Mouse (Mus musculus) frontal cortex, adult 2 months (tissue): ENCODE measurements around the gene Ggact. TPM values are rescaled to one million over a fixed set of nuclear protein-coding genes. Genes with fewer than 3 reads are reported as not detected.

ENCODE experiments used
- DNase-seq, 2 experiments: peaks; one replicate each; pipeline ENCODE4 v3.0.0; 2022; ENCODE audit warnings: low spot score in 1 of 2; ENCODE audit errors: extremely low spot score in 1 of 2
- polyA plus RNA-seq: library from polyadenylated mRNA; depleted of rRNA; stranded (reverse); fragments of >200 nt; gene quantifications from 2 replicates; pipeline ENCODE4 v1.2.3, GENCODE M21; 2012; rRNA removed

The Ggact gene
- polyA plus RNA-seq = 53.7 and 58.8 TPM in 2 replicates

DNA sequence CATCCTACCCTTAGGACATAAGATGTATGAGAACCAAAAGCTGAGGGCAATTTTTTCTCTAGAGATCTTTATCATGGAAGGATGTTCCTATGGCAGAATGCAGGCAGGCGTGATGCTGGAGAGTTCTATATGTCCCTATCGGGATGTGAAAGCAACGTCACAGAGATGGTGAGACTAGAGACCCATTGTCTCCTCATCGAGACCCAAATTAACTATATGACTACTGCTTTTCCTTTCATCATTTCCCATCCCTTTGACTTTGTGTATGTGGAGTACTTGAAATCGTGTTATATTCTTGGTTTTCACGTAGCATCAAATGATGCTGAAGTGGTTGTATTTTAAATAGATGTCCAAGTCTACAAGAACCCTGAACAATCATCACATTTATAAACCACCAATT lies at the start of gene Ggact:
Gene Ggact (minus strand): TSS at position 101 of the 400 bp plus-strand sequence.
- DNase-seq = no peak

DNA sequence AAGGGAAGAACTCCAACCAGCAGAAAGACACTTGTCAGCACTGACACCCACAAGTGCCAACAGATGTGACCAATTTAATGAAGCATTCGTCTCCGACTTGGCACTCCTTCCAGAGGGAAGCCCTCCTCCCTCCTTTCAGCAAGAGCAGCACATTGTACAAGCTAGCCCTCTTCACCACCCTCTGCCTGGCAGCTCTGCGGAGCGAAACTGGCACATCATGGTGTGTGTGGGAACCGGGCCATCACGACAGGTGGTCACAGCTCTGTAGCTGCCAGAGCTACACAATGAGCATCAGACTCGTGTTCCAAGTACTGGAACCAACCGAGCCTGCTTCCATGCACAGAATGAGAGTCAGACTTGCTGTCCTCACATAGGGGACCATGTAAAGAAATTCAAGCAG lies 44.4 kb upstream of the Ggact start:
- DNase-seq = peak; percentile 84 to 90

DNA sequence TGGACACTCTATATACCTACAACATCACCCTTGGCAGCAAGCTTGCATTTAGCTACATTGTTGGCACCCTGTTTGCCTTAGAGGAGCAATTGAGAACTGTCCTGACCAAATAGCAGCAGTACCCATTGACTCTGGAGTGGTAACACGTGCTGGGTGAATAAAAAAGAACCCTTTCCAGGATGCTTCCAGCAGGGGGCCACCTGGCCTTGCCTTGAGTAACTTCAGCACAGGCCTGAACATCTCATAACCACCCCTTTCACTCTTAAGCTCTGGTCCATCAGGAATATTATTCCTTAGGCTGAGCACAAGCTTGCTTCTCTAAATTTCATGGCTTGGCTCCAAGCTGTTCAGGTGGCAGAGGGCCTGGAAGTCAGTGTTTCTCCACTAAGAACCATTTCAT lies 39.8 kb upstream of the Ggact start:
- peak; percentile 25 to 84 for DNase-seq

DNA sequence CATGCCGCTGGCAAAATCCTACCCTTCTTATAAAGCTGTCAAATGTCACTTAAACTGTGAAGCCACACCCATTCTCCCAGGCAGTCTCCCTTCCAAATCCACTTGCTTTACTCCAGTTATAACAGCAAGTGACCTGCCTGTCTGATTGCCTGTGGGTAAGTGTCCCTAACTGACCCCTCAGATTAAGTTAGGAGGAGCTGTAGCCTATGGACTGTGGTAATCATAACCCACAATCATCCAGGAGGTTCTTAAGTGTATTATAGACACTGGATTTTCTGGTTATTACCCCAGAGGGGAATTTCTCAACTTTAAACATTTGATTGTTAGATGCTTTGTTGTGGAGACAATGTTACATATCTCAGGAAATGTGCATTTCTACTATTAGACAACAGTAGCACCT lies 39.0 kb upstream of the Ggact start:
- no peak for DNase-seq

DNA sequence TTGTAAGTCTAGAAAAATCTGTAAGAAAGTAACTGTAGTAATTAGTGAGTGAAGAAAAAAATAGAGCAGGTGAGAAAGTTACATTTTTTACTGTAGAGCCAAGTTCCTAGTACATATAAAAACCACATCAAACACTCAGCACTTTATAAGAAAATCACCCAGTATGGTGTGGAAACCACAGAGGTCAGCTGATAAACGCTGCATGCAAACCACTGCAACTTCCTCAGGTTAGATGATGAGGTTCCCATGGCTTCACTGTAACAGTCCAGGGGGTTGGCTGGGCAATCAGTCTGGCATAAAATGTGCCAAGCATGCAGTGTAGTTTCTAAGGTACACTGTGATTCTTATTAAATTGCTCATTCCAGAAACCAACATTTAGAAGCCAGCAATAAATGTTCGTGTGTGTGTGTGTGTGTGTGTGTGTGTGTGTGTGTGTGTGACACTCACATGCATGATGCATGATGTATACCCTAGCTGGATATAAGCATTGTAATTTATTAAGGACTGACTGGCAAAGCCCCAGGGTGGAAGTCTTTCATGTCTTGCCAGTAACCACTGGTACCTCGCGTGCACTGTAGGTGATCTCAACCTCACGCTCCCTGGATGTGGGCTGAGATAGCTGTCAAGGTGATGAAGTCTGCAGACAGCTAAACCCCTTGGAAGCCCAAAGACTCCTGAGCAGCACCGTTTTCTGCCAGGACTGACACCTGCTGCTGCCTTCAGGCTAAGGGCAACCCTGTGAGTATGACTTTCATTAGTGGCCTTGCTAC lies 38.3 kb upstream of the Ggact start:
- no peak for DNase-seq

DNA sequence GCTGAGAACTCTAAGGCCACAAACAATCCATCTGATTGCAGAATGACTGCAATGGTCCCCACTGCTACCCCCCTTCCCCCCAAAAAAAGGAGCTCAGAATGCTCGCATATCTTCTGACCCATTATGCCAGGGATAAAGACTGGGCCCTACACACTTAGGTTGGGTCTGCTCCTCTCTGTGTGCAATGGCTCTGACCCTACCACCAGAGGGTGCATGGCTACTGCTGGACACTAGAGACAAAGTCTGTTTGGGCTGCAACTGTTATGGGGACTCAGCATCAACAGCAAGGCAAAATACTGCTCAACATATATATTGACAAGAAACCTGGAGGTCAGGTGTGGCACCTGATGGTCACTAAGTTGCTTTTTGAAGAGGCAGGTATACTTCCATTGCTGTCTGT lies 37.4 kb upstream of the Ggact start:
- no peak for DNase-seq

DNA sequence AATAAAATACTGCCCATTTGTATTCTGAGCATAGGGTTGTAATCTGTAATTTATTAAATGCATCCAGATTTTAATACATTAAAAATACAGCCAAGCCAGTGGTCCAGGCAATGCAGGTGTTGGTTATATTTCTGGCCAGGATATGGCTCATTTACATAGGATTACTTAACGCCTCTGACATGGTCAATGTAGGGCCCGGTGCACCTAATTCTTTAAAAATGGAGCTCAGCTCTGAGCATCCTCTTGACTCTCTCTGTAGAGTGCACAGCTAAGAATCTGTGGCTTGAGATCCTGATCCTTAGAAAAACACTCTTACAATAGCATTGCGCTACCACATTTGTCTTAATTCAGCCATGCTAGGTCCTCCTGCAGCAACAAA lies 29.9 kb upstream of the Ggact start:
- DNase-seq = no peak

DNA sequence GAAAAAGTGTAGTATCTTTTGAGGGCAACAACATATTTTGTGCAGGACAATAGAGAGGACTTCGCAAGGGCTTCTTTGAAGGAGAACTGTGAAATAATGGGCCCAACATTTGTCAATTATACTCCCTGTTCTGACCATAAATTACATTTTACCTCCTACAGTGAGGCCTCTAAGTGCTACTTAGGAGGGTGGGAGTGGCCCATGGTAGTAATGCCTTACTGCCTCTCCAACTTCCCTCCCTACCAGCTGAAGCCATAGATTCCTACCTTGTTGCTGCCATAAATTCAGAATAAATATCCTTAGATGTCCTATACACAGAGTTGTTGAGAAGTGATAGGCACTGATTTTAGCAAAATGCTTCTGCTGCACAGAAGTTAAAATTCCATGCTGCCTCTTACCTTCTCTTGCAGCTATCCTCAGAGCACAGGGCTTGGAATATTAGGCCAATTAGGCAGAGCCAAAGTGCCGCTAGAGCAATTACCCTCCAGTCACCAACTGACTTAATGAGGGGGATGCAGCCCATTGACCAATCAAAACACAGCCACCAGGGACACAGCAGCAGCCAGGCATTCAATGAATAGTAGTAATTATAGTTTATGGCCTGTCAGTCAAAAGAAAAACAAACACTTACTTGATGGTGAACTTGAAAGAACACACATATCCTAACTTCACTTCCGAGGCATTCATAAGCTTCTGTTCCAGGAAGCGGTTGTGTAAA lies 29.4 kb upstream of the Ggact start:
- DNase-seq = peak in 1 of 2 experiments; percentile 15

DNA sequence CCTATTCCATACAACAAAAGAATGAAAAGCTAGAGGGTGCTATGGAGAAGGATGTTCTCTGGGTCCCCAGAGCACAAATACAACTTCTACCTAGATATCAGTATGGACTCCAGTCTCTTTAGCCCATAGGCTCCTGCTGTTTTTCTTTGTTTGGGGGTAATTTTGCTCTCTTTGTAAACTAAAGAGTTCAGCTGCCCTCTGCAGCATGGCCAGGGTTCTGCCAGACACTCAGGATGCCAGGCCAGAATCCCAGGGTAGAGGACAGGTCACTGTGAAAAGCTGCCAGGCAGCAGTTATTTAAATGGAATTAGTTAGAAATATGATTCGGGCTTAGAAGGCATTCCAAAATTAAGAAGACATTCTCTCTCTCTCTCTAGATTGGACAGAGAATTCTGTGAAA lies 22.9 kb upstream of the Ggact start:
- DNase-seq = no peak

DNA sequence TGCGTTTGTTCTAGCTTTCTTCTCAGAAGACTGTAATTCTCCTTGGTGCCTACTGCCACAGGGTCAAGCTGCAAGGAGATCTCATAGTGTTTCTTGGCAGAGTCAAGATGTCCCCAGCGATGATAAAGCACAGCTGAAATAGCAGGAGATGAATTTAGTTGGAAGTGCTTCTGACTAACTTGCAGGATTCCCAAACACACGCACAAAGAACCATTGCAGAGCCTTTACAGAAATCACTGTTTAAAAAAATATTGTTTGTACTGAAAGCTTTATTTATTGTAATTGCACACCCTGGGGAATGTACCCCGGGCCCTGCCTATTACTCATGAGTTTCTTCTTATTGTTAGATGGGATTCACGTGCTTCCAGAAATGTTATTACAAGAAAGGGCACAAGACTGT lies 6.5 kb upstream of the Ggact start:
- no peak for DNase-seq

DNA sequence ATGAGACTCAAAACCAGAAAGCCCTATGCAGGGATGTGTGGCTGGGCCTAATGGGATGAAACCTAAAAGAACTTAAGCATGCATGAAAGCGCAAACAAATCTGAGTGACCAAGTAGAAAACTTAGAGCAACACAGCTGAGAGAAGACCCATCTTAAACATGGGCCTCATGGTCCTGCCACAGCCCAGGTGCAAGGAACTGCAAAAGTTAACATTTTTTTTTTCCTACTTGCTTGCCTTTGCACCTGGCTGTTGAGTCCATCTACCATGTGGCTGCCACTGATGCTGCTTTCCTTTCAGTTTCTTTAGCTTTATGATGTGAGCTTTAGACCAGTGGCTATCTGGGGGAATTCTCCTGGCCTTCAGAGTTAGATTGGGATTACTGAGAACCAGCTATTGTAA lies 4.1 kb upstream of the Ggact start:
- DNase-seq = no peak

DNA sequence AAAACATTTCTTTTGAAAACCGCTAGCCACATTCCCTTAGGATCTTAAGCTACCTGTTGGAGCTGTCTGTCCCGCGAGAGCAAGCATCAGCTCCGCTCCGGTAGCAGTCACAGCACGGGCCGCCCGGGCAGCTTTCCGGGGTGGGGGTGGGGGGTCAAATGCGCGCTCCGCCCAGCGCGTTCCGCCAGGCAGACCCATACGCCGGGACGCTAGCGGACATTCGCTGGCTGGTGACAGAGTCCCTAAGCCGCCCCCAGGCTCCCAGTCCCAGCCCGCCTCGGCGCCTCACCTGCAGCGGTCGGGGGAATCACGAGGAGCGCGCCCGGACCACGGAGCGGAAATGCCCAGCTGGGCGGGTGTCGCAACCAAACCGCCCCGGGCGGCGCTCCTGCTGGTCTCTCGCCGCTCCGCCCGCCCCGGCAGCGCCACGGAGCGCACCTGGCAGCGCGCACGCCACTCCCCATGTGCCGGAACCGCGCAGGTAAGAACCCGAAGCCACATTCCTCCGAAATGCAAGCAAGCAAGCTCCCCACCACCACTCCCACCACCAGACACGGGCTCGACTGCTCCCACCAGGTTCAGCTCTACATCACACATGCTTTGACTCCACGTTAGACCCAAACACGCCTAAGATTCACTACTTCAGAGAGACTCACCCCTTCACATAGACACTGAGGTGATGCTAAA lies 602 bp downstream of the Ggact start:
- DNase-seq = peak; percentile 6 to 50

DNA sequence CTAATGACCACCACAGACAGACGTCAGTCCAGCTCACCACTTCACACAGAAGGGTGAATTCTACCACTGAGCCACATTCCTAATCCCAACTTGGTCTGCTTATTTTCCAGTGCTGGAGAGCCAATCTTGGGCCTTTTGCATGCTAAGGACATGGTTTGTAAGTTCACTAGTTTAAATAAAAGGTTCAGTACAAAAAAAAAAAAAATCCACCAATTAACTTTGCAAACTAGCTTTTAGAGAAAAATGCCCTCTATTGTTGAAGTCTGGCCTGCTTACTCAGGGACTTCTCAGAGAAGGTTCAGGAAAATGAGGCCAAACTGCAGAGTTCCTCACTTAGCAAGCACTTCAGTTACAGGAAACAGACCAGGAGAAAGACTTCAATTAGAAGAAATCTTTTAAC lies 1.4 kb downstream of the Ggact start:
- no peak for DNase-seq

DNA sequence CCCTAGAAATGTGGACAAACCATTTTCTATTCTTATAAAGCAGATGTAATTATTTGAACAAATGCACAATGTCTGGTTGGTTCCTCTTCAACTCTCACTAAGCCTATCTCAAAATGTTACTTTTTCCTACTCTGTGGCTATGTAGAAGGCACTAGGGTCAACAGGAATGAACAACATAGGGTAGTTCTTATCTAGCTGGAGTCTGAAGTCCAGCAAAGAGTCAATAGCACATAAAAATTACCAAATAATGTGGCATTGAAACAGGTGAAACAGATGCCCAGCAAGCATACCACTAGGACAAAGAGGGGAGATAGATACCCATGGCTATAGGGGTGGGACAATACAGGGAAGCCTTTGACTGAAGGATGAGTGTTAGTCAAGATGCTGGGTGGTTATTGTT lies 2.3 kb downstream of the Ggact start:
- DNase-seq = no peak

DNA sequence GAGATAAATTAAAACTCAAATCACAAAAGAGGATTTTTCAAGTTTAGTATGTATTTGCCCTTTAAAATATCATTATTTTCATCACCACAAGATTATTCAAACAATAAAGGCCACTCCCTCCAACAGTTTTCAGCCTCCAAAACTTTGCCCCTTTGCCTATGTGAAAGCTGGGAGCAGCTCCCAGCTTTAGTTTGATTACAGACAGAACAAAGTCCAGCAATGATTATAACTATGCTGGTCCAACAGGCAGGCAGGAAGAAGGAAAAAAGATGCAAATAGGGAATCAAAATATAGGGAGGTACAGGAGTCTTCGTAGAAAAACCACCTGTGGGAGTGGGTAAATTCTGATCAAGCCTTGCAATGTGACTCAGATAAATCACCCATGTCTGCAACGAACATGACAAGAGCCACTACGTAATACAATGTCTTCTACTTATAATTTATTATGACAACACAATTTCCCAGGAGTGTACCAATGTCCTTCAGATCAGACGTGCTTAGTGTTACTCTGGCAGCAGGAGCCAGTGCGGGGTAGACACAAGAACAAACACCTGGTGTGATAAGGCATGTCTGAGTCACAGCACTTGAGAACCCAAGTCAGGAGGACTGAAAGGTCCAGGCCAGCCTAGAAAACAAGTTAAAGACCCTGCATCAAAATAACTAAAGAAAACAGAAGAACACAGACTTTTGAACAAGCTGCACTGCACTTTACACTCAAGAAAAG lies 4.0 kb downstream of the Ggact start:
- DNase-seq = no peak

DNA sequence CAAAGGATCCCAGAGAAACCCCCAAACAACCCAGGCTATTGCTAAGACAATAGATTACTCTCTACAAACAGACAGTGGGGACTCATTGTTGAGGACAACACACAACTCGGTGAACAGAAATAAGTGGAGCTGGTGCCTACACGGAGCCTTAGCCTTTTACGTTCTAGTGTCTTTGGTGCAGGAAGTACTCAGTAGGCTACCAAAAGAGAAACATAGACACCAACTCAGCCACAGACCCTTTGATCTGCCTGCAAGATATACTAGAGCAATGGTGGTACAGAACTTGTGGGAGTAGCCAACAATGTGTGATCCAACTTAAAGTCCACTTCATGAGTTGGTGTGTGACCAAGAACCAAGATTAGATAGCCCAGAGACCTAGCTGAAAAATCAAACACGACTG lies 5.5 kb downstream of the Ggact start:
- no peak for DNase-seq

DNA sequence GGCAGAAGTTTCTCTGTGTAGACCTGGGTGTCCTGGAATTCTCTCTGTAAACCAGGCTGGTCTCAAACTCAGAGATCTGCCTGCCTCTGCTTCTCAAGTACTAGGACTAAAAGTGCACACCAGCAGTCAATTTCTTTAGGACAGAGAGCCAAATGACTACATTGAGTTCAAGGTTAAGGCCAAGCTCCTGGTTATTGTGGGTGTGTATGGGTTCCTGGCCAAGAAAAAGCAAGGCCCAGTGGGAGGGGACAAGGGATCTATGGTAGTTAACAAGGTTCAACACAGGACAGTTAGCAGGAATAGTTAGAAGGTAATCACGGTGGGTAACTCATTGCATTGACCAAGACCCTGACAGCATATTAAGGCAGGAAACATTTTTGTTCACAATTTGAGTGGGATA lies 8.6 kb downstream of the Ggact start:
- DNase-seq = no peak

DNA sequence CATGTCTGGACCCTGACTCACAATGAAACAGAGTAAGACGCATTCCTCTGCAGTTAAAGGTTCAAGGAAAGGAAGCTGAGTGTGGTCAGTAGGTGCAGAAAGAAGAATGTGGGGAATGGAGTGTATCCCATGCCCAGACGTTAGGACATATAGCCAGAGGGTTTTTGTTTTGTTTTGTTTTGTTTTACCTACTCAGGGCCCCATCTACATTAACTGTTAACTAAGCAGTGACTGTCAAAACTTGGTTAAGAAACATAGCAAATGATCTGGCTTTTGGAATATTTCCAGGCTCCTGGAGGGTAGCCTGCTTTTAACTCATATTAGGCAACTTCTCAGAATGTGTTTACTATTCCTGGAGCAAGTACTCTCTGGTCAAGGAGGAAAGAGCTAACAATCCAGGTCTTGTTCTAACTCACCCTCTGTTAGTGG lies 9.6 kb downstream of the Ggact start:
- no peak for DNase-seq

DNA sequence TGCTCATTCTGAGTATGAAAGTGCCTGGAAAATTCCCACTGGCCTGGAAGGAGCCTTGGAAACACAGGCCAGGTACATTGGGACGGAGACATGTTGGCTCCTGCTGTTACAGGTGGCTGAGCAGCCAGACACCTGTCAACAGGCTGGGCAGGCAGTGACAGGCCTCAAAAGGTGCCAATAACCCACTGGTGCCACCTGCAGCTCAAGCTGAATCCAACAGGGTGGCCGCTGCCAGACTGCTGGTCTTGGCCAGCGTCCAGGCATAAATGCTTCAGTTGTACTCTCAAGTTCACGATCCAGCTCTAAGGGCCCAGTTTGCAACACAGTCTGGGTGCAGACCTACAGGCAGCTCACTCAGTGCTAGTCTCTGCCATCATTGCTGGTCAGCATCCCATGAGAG lies 10.7 kb downstream of the Ggact start:
- DNase-seq = peak in 1 of 2 experiments; percentile 50

DNA sequence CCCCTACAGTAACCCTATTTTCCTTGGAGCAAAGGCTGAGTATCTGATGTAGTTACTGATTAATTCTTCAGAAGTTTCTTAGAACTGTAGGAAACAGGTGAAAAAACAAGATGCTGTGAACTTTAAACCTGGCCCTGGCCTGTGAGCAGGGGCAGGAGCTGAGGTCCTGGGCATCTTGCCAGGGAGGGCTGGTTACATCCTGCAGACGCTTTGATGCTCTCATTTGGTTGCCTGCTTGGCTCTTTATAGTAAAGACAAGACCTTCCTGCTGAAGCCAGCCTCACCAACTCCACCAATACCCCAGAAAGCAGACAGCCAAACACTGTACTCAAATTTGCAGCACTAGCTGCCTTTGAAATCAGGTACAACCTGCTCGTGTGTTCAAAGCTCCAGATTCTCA lies 11.4 kb downstream of the Ggact start:
- DNase-seq = no peak

DNA sequence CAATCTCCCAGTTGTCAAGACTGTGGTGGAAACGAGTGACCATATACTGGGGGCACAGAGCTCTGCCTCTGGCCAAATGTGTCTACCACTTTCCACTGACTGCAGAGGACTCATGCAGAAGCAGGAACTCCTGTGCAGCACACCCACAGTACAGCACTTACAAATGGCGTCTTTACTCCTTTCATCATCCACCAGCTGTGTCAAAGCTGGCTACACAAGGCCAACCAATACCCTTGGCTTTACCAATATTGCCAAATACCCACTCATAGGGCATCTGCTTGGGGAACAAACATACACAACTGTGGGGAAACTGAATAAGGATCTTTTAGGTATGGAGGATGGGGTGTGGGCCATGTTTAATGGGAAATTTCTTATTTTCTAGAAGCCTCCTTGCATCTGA lies 11.8 kb downstream of the Ggact start:
- DNase-seq = no peak
